Mouse (Mus musculus): ENCODE data around the gene Inf2.

The Inf2 gene

GRCm38 (mm10) chr12:112628197-112628596, 39.6 kb downstream of the Inf2 start:
- no peak for DNase-seq

GRCm38 (mm10) chr12:112628928-112629721, 40.5 kb downstream of the Inf2 start:
- peak in 1 of 2 experiments; percentile 43 for DNase-seq

- no peak for DNase-seq
These were observed 41.4 kb downstream of the Inf2 start for GRCm38 (mm10) chr12:112630029-112630428.

- DNase-seq: no peak
These were observed 42.2 kb downstream of the Inf2 start for GRCm38 (mm10) chr12:112630796-112631195.

- DNase-seq: no peak
These were observed 42.9 kb downstream of the Inf2 start for GRCm38 (mm10) chr12:112631472-112631871.

GRCm38 (mm10) chr12:112632084-112632777, 43.6 kb downstream of the Inf2 start:
- DNase-seq: no peak

- DNase-seq: no peak
These were observed 44.3 kb downstream of the Inf2 start for GRCm38 (mm10) chr12:112632907-112633306.

- DNase-seq: no peak
These were observed 45.1 kb downstream of the Inf2 start for GRCm38 (mm10) chr12:112633686-112634085.

GRCm38 (mm10) chr12:112639526-112639925, 50.9 kb downstream of the Inf2 start:
- no peak for DNase-seq

GRCm38 (mm10) chr12:112643126-112643525, 54.5 kb downstream of the Inf2 start:
- DNase-seq: no peak

- peak; percentile 99 to 100 for DNase-seq
These were observed 55.7 kb downstream of the Inf2 start, which contains the start of gene Siva1 for GRCm38 (mm10) chr12:112644180-112644854. Gene Siva1, plus strand, starts transcription at chr12:112644679.

- DNase-seq: peak; percentile 77 to 78
These were observed 56.4 kb downstream of the Inf2 start for GRCm38 (mm10) chr12:112644855-112645506.

- DNase-seq: no peak
These were observed 57.6 kb downstream of the Inf2 start for GRCm38 (mm10) chr12:112646139-112646538.

- DNase-seq: no peak
These were observed 59.5 kb downstream of the Inf2 start for GRCm38 (mm10) chr12:112648081-112648480.

GRCm38 (mm10) chr12:112651778-112652439, 63.3 kb downstream of the Inf2 start:
- no peak for DNase-seq

GRCm38 (mm10) chr12:112653157-112653824, 64.7 kb downstream of the Inf2 start:
- peak; percentile 95 to 97 for DNase-seq

- no peak for DNase-seq
These were observed 65.5 kb downstream of the Inf2 start for GRCm38 (mm10) chr12:112654076-112654475.

- DNase-seq: peak; percentile 75 to 80
These were observed 70.0 kb downstream of the Inf2 start for GRCm38 (mm10) chr12:112658619-112659018.

- peak; percentile 89 to 93 for DNase-seq
These were observed 70.5 kb downstream of the Inf2 start for GRCm38 (mm10) chr12:112659109-112659508.

GRCm38 (mm10) chr12:112660576-112661326, 72.2 kb downstream of the Inf2 start:
- peak; percentile 59 to 68 for DNase-seq

- DNase-seq: no peak
These were observed 72.7 kb downstream of the Inf2 start for GRCm38 (mm10) chr12:112661327-112661605.

Data from cerebellum, postnatal 10 days (tissue).